Mouse (Mus musculus) heart, postnatal 0 days (tissue): ENCODE data around the gene Olfr1359.

Experiments used
- CTCF ChIP-seq: IDR thresholded peaks from 2 replicates; pipeline ENCODE4 v1.5.1; 2016; ENCODE audit warnings: antibody characterized with exemption, control low read depth, low read depth
- EP300 ChIP-seq: IDR thresholded peaks from 2 replicates; pipeline ENCODE4 v1.6.1; 2016; ENCODE audit warnings: antibody characterized with exemption, low read depth

GRCm38 (mm10) chr13:21733466-21733865 is 35.6 kb downstream of the Olfr1359 start:
- no peak for TF ChIP-seq EP300
- TF ChIP-seq CTCF: no peak
